11 mouse cellular contexts compared by ENCODE assay signal in the genomic region with DNA sequence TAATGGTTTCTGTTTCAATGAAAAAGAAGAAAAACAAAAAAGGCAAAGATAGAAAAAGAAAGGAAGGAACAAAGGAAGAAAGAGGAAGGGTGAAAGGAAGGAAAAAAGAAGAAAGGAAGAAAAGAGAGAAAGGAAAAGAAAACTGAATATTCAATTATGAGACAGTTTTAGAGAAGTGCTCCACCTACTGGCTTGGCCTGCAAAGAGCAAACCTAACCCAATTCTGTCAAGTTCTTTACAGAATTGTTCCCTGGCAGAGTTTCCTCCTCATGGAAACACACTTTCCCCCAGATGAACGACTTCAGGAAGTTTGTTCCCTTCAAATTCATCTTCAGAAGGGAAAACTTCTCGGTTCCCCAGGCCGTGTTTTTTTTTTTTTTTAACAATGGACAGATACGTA. TPM values are rescaled to one million over a fixed set of nuclear protein-coding genes. Genes with fewer than 3 reads are reported as not detected.
DNase-seq lines count a peak whose midpoint lies in the region; ATAC-seq and TF ChIP-seq lines count a peak whose summit lies in the region.
"Had no signal": no experiment of that assay in that cellular context is flagged by ENCODE, and none has a peak within 500 bp of the region (broad histone marks: within the 10 kb centered on the region; RNA-seq: fewer than 3 reads in every experiment).

No protein-coding gene starts in this region.

- no peaks in the 10 kb centered on the region for H3K79me2 ChIP-seq in heart, adult 2 months (replicated peaks; ENCODE audit: control insufficient read depth, insufficient read depth, low read length)

- in situ Hi-C loops in Patski (cut with MboI; ENCODE audit: low pct_unique_long_range_greater_than_20kb): no loop called here

- no peak for DNase-seq in heart, adult 2 months
- DNase-seq in heart, adult 8-10 months (ENCODE audit: low spot score): no peak
- peak; percentile 1 for DNase-seq in lung, postnatal 25 days (ENCODE audit: low spot score)
- DNase-seq in lung, adult 18-20 months: no peak
- no peak for DNase-seq in Patski (ENCODE audit: low read depth, low spot score)
- DNase-seq in naive thymus-derived CD4-positive, alpha-beta T cell, adult 2 months (ENCODE audit: low read depth): peak; percentile 58
- DNase-seq in spleen, adult 12 weeks (ENCODE audit: low spot score): no peak
- no peak for DNase-seq in yolk sac, embryonic 10.5 days (ENCODE audit: low spot score)

- no peaks in the 10 kb centered on the region for H3K27me3 ChIP-seq in heart, adult 2 months (ENCODE audit: control insufficient read depth, insufficient read depth, low read length)
- no peaks in the 10 kb centered on the region for H3K27me3 ChIP-seq in Patski
- H3K27me3 ChIP-seq: hindbrain, embryonic 15.5 days had no signal

- CTCF ChIA-PET in Patski (lab: Charles Lee): interaction anchor here (1.9 kb wide), 1 partner anchor 8 kb away, joined by 10 read pairs; no protein-coding TSS in a partner anchor

- no peak for ATAC-seq in Patski

- no peaks in the 10 kb centered on the region for H3K36me3 ChIP-seq in heart, adult 2 months (ENCODE audit: control insufficient read depth, insufficient read depth, low read length)
- H3K36me3 ChIP-seq: embryonic facial prominence, embryonic 13.5 days; hindbrain, embryonic 15.5 days had no signal

- intact Hi-C loops in heart, adult 2 months (cut with DNase I): loop anchor here (5.0 kb wide), 1 partner anchor 141 kb away; the partner anchor contains the start of gene Ifna2

- no peak overlapping the region for H3K4me3 ChIP-seq in heart, adult 2 months
- H3K4me3 ChIP-seq: embryonic facial prominence, embryonic 13.5 days; hindbrain, embryonic 15.5 days had no signal

- no peak overlapping the region for H3K27ac ChIP-seq in heart, adult 2 months
- H3K27ac ChIP-seq: embryonic facial prominence, embryonic 13.5 days; hindbrain, embryonic 15.5 days had no signal

- no peak overlapping the region for H3K9ac ChIP-seq in heart, adult 2 months (ENCODE audit: low read depth, low read length)
- H3K9ac ChIP-seq: embryonic facial prominence, embryonic 13.5 days; hindbrain, embryonic 15.5 days had no signal

- no peaks in the 10 kb centered on the region for H3K4me1 ChIP-seq in heart, adult 2 months (ENCODE audit: control insufficient read depth, insufficient read depth, low read length)
- H3K4me1 ChIP-seq: embryonic facial prominence, embryonic 13.5 days; hindbrain, embryonic 15.5 days had no signal

- POLR2A ChIA-PET in Patski (lab: Charles Lee): no interaction called here

- no peak for TF ChIP-seq EP300 in heart, adult 2 months (IDR thresholded peaks at IDR 0.05; ENCODE audit: insufficient read depth, low read depth, low read length)

- peak; percentile 67 for TF ChIP-seq CTCF in heart, adult 2 months (IDR thresholded peaks at IDR 0.05)
- TF ChIP-seq CTCF in Patski (IDR thresholded peaks at IDR 0.05): peak; percentile 34

- WGBS in heart, adult 2 months: 20% methylated on average over 4 of the region's 4 CpGs

- no peak for TF ChIP-seq POLR2A in heart, adult 2 months (IDR thresholded peaks at IDR 0.05; ENCODE audit: insufficient read depth, low read depth, low read length)

RNA-seq across cellular contexts. Expression of gene Ifna11, which starts 3.2 kb away (rescaled TPM):
- not detected for total RNA-seq in heart, adult 2 months (2021)
- polyA plus RNA-seq in heart, adult 2 months (2012; rRNA removed): not detected in 2 replicates
- total RNA-seq in heart, adult 8-10 months (2022): not detected
- polyA plus RNA-seq in Patski (2021): not detected
- polyA plus RNA-seq: embryonic facial prominence, embryonic 13.5 days; hindbrain, embryonic 15.5 days; spleen, adult 2 months had no signal

RNA-seq across cellular contexts. Expression of gene Ifna6, which starts 4.2 kb away (rescaled TPM):
- not detected for total RNA-seq in heart, adult 2 months (2021)
- polyA plus RNA-seq in heart, adult 2 months (2012; rRNA removed): not detected in 2 replicates
- not detected for total RNA-seq in heart, adult 8-10 months (2022)
- polyA plus RNA-seq in Patski (2021): not detected
- polyA plus RNA-seq: embryonic facial prominence, embryonic 13.5 days; hindbrain, embryonic 15.5 days; spleen, adult 2 months had no signal

RNA-seq across cellular contexts. Expression of gene Ifna7, which starts 7.0 kb away (rescaled TPM):
- not detected for total RNA-seq in heart, adult 2 months (2021)
- not detected in 2 replicates for polyA plus RNA-seq in heart, adult 2 months (2012; rRNA removed)
- not detected for total RNA-seq in heart, adult 8-10 months (2022)
- not detected for polyA plus RNA-seq in Patski (2021)
- polyA plus RNA-seq: embryonic facial prominence, embryonic 13.5 days; hindbrain, embryonic 15.5 days; spleen, adult 2 months had no signal

RNA-seq across cellular contexts. Expression of gene Ifna5, which starts 12.3 kb away (rescaled TPM):
- not detected for total RNA-seq in heart, adult 2 months (2021)
- polyA plus RNA-seq in heart, adult 2 months (2012; rRNA removed): not detected in 2 replicates
- not detected for total RNA-seq in heart, adult 8-10 months (2022)
- polyA plus RNA-seq in Patski (2021): not detected
- polyA plus RNA-seq: embryonic facial prominence, embryonic 13.5 days; hindbrain, embryonic 15.5 days; spleen, adult 2 months had no signal

RNA-seq across cellular contexts. Expression of gene Gm13288, which starts 17.7 kb away (rescaled TPM):
- not detected for total RNA-seq in heart, adult 2 months (2021)
- not detected in 2 replicates for polyA plus RNA-seq in heart, adult 2 months (2012; rRNA removed)
- not detected for total RNA-seq in heart, adult 8-10 months (2022)
- polyA plus RNA-seq in Patski (2021): 0.22 TPM
- polyA plus RNA-seq: hindbrain, embryonic 15.5 days; spleen, adult 2 months had no signal

Comparison
In these comparisons a context has a peak if more than half of its experiments do, and no peak if none do; other contexts are left out.
1. DNase-seq: peak in lung, postnatal 25 days (single experiment) and naive thymus-derived CD4-positive, alpha-beta T cell, adult 2 months (single experiment); none in heart, adult 2 months (0 of 2), heart, adult 8-10 months (single experiment), lung, adult 18-20 months (0 of 2), Patski (single experiment), spleen, adult 12 weeks (single experiment) and yolk sac, embryonic 10.5 days (single experiment).